Mouse (Mus musculus): ENCODE data around the gene Slc4a8. TPM values are rescaled to one million over a fixed set of nuclear protein-coding genes. Genes with fewer than 3 reads are reported as not detected.
A peak's percentile ranks its signal among the peaks of the same experiment; 100 is the strongest.

Slc4a8 gene
- total RNA-seq, 1 experiment, result 25.6 TPM

- in situ Hi-C loops (cut with MboI; ENCODE audit: low sequenced_read_pairs in 2 of 2, unreplicated experiment in 2 of 2), result no loop called here
- Histone ChIP-seq H3K4me1 (ENCODE audit: control insufficient read depth in 2 of 2, insufficient read depth in 2 of 2, low read length in 2 of 2, poor library complexity in 1 of 2) (no peaks in the 10 kb centered on the region), H3K4me3 (ENCODE audit: insufficient read depth in 1 of 2, low read depth in 1 of 2, low read length in 2 of 2, poor library complexity in 1 of 2, severe bottlenecking in 1 of 2) (peak overlapping the region in 1 of 2 experiments; percentile 4; a peak in 1 of 4 replicates), H3K9me3 (ENCODE audit: control insufficient read depth, insufficient read depth, low read depth, low read length) (no peaks in the 10 kb centered on the region), H3K9ac (ENCODE audit: insufficient read depth, low read depth, low read length, poor library complexity, severe bottlenecking) (no peak overlapping the region), H3K27ac (ENCODE audit: insufficient read depth, low read depth, low read length, poor library complexity, severe bottlenecking) (no peak overlapping the region), H3K36me3 (ENCODE audit: control insufficient read depth, insufficient read depth, low read length, poor library complexity, severe bottlenecking) (no peaks in the 10 kb centered on the region)
- no peak for DNase-seq (ENCODE audit: low read depth, low spot score)
- TF ChIP-seq HCFC1 (IDR thresholded peaks at IDR 0.05; ENCODE audit: borderline replicate concordance, insufficient read depth, low read length), result no peak
- TF ChIP-seq ZC3H11A (IDR thresholded peaks at IDR 0.05; ENCODE audit: borderline replicate concordance, low read depth, low read length), result no peak
- TF ChIP-seq ZNF384 (IDR thresholded peaks at IDR 0.05; ENCODE audit: low read depth, low read length), result no peak
- TF ChIP-seq CHD2 (IDR thresholded peaks at IDR 0.05; ENCODE audit: low read depth, low read length), result no peak
- no peak for TF ChIP-seq MAFK (IDR thresholded peaks at IDR 0.05; ENCODE audit: insufficient read depth, low read depth, low read length)
Observed at GRCm38 (mm10) chr15:100845049-100845879, 83.7 kb downstream of the Slc4a8 start.

DNA sequence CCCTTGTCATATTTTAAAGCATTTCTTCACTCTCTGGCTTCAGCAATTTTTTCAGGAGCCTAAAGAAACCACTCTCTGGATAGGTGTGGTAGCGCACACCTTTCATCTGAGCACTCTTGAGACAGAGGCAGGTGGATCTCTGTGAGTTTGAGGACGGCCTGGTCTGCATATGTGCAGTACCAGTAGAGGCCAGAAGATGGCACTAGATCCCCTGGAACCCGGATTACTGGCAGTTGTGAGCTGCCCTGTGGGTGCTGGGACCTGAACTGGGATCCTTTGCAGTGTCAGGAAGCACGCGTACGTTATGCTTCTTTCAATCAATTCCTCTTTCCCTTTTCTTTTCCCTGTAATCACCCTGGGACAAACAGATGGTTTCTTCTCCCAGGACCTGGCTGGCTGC lies 85.6 kb downstream of the Slc4a8 start:
- H3K9ac ChIP-seq (ENCODE audit: insufficient read depth, low read depth, low read length, poor library complexity, severe bottlenecking), result no peak overlapping the region
- no peak overlapping the region for H3K4me3 ChIP-seq (ENCODE audit: insufficient read depth in 1 of 2, low read depth in 1 of 2, low read length in 2 of 2, poor library complexity in 1 of 2, severe bottlenecking in 1 of 2)
- no peaks in the 10 kb centered on the region for H3K4me1 ChIP-seq (ENCODE audit: control insufficient read depth in 2 of 2, insufficient read depth in 2 of 2, low read length in 2 of 2, poor library complexity in 1 of 2)
- no peaks in the 10 kb centered on the region for H3K9me3 ChIP-seq (ENCODE audit: control insufficient read depth, insufficient read depth, low read depth, low read length)
- no peak overlapping the region for H3K27ac ChIP-seq (ENCODE audit: insufficient read depth, low read depth, low read length, poor library complexity, severe bottlenecking)
- in situ Hi-C loops (cut with MboI; ENCODE audit: low sequenced_read_pairs in 2 of 2, unreplicated experiment in 2 of 2), result no loop called here
- TF ChIP-seq MAFK (IDR thresholded peaks at IDR 0.05; ENCODE audit: insufficient read depth, low read depth, low read length) (no peak), CHD2 (IDR thresholded peaks at IDR 0.05; ENCODE audit: low read depth, low read length) (no peak), HCFC1 (IDR thresholded peaks at IDR 0.05; ENCODE audit: borderline replicate concordance, insufficient read depth, low read length) (no peak), ZNF384 (IDR thresholded peaks at IDR 0.05; ENCODE audit: low read depth, low read length) (no peak), ZC3H11A (IDR thresholded peaks at IDR 0.05; ENCODE audit: borderline replicate concordance, low read depth, low read length) (peak; percentile 37; the same call in 1 of the 2 replicates)
- no peaks in the 10 kb centered on the region for H3K36me3 ChIP-seq (ENCODE audit: control insufficient read depth, insufficient read depth, low read length, poor library complexity, severe bottlenecking)
- DNase-seq (ENCODE audit: low read depth, low spot score), result no peak

DNA sequence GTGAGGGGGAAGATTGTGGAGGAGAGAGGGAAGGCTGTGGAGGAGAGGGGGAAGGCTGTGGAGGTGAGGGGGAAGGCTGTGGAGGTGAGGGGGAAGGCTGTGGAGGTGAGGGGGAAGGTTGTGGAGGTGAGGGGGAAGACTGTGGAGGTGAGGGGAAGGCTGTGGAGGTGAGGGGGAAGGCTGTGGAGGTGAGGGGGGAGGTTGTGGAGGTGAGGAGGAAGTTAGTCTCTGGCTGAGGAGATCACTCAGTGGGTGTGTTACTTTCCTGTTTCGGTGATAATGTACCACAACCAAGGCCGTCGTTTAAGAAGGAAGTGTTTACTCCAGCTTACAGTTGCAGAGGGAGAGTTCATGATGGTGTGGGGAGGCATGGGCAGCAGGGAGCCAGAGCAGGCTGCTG lies 96.0 kb downstream of the Slc4a8 start:
- Histone ChIP-seq H3K4me1 (ENCODE audit: control insufficient read depth in 2 of 2, insufficient read depth in 2 of 2, low read length in 2 of 2, poor library complexity in 1 of 2) (no peaks in the 10 kb centered on the region), H3K36me3 (ENCODE audit: control insufficient read depth, insufficient read depth, low read length, poor library complexity, severe bottlenecking) (no peaks in the 10 kb centered on the region), H3K9me3 (ENCODE audit: control insufficient read depth, insufficient read depth, low read depth, low read length) (no peaks in the 10 kb centered on the region), H3K27ac (ENCODE audit: insufficient read depth, low read depth, low read length, poor library complexity, severe bottlenecking) (no peak overlapping the region), H3K9ac (ENCODE audit: insufficient read depth, low read depth, low read length, poor library complexity, severe bottlenecking) (no peak overlapping the region), H3K4me3 (ENCODE audit: insufficient read depth in 1 of 2, low read depth in 1 of 2, low read length in 2 of 2, poor library complexity in 1 of 2, severe bottlenecking in 1 of 2) (no peak overlapping the region)
- DNase-seq (ENCODE audit: low read depth, low spot score), result no peak
- in situ Hi-C loops (cut with MboI; ENCODE audit: low sequenced_read_pairs in 2 of 2, unreplicated experiment in 2 of 2), result no loop called here
- TF ChIP-seq MAFK (IDR thresholded peaks at IDR 0.05; ENCODE audit: insufficient read depth, low read depth, low read length) (no peak), ZNF384 (IDR thresholded peaks at IDR 0.05; ENCODE audit: low read depth, low read length) (no peak), CHD2 (IDR thresholded peaks at IDR 0.05; ENCODE audit: low read depth, low read length) (no peak), ZC3H11A (IDR thresholded peaks at IDR 0.05; ENCODE audit: borderline replicate concordance, low read depth, low read length) (no peak), HCFC1 (IDR thresholded peaks at IDR 0.05; ENCODE audit: borderline replicate concordance, insufficient read depth, low read length) (no peak)

DNA sequence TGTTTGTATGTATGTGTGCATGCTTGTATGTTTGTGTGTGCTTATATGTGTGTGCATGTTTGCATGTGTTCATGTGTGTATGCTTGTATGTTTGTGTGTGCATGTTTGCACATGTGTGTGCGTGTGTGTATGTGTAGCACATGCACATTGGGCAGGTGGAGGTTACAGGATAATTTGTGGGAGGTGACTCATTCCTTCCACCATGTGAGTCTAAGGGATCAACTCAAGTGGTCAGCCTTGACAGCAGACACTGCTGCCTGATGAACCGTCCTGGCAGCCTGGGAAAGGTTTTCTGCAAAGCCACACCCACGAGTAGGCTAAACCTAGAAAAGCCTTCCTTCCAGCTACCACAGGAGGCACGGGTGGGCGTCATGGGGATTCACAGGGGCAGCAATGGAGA lies 99.3 kb downstream of the Slc4a8 start:
- H3K4me1 ChIP-seq (ENCODE audit: control insufficient read depth in 2 of 2, insufficient read depth in 2 of 2, low read length in 2 of 2, poor library complexity in 1 of 2), result no peaks in the 10 kb centered on the region
- H3K9me3 ChIP-seq (ENCODE audit: control insufficient read depth, insufficient read depth, low read depth, low read length), result no peaks in the 10 kb centered on the region
- no peak for DNase-seq (ENCODE audit: low read depth, low spot score)
- H3K27ac ChIP-seq (ENCODE audit: insufficient read depth, low read depth, low read length, poor library complexity, severe bottlenecking), result no peak overlapping the region
- no peak overlapping the region for H3K4me3 ChIP-seq (ENCODE audit: insufficient read depth in 1 of 2, low read depth in 1 of 2, low read length in 2 of 2, poor library complexity in 1 of 2, severe bottlenecking in 1 of 2)
- in situ Hi-C loops (cut with MboI; ENCODE audit: low sequenced_read_pairs in 2 of 2, unreplicated experiment in 2 of 2), result no loop called here
- no peak for TF ChIP-seq ZNF384 (IDR thresholded peaks at IDR 0.05; ENCODE audit: low read depth, low read length)
- TF ChIP-seq MAFK (IDR thresholded peaks at IDR 0.05; ENCODE audit: insufficient read depth, low read depth, low read length), result no peak
- no peak for TF ChIP-seq ZC3H11A (IDR thresholded peaks at IDR 0.05; ENCODE audit: borderline replicate concordance, low read depth, low read length)
- no peak for TF ChIP-seq CHD2 (IDR thresholded peaks at IDR 0.05; ENCODE audit: low read depth, low read length)
- no peak for TF ChIP-seq HCFC1 (IDR thresholded peaks at IDR 0.05; ENCODE audit: borderline replicate concordance, insufficient read depth, low read length)
- no peaks in the 10 kb centered on the region for H3K36me3 ChIP-seq (ENCODE audit: control insufficient read depth, insufficient read depth, low read length, poor library complexity, severe bottlenecking)
- no peak overlapping the region for H3K9ac ChIP-seq (ENCODE audit: insufficient read depth, low read depth, low read length, poor library complexity, severe bottlenecking)

Measured in ES-E14 (cell line).